In genomic region chr12:51827958-51828650, GRCm38 (mm10) we compare ENCODE assay signal across 8 mouse cellular contexts. TPM values are rescaled to one million over a fixed set of nuclear protein-coding genes. Genes with fewer than 3 reads are reported as not detected.
DNase-seq lines count a peak whose midpoint lies in the region; ATAC-seq and TF ChIP-seq lines count a peak whose summit lies in the region.

No protein-coding gene starts in this region.

- no peaks in the 10 kb centered on the region for H3K9me3 ChIP-seq in G1E (replicated peaks)
- no peaks in the 10 kb centered on the region for H3K9me3 ChIP-seq in hindbrain, embryonic 11.5 days (ENCODE audit: control insufficient read depth, low read length)
- H3K9me3 ChIP-seq in midbrain, embryonic 11.5 days (ENCODE audit: control insufficient read depth, low read length) = no peaks in the 10 kb centered on the region

- no peak for TF ChIP-seq POLR2A in kidney, adult 2 months (IDR thresholded peaks at IDR 0.05; ENCODE audit: low read depth, low read length)

- DNase-seq in kidney, adult 2 months = peak; percentile 43
- DNase-seq in kidney, postnatal 14 days = no peak
- no peak for DNase-seq in G1E (ENCODE audit: low spot score)
- peak; percentile 4 for DNase-seq in hindbrain, embryonic 11.5 days (ENCODE audit: low spot score)
- DNase-seq in midbrain, embryonic 11.5 days (ENCODE audit: low spot score, missing footprints) = peak; percentile 84
- DNase-seq in cerebellum, postnatal 4 days (ENCODE audit: low spot score in 2 of 2) = no peak
- no peak for DNase-seq in thymus, postnatal 4 days

- H3K9ac ChIP-seq in hindbrain, embryonic 11.5 days (ENCODE audit: low read depth, low read length) = peak overlapping the region; percentile 94
- H3K9ac ChIP-seq in midbrain, embryonic 11.5 days (ENCODE audit: low read length) = peak overlapping the region; percentile 94

- H3K27ac ChIP-seq in kidney, adult 2 months (ENCODE audit: insufficient read depth, low read depth, low read length) = peak overlapping the region; percentile 99
- peak overlapping the region; percentile 99 for H3K27ac ChIP-seq in hindbrain, embryonic 11.5 days (ENCODE audit: low read depth, low read length)
- H3K27ac ChIP-seq in midbrain, embryonic 11.5 days (ENCODE audit: low read depth, low read length) = peak overlapping the region; percentile 97; the same call in 1 of the 2 replicates

- H3K27me3 ChIP-seq in kidney, adult 2 months (replicated peaks; ENCODE audit: control insufficient read depth, insufficient read depth, low read length) = no peaks in the 10 kb centered on the region
- no peaks in the 10 kb centered on the region for H3K27me3 ChIP-seq in G1E (ENCODE audit: insufficient read depth, low read length)
- no peaks in the 10 kb centered on the region for H3K27me3 ChIP-seq in hindbrain, embryonic 11.5 days (ENCODE audit: control insufficient read depth, insufficient read depth, low read length)
- H3K27me3 ChIP-seq in midbrain, embryonic 11.5 days (ENCODE audit: control insufficient read depth, insufficient read depth, low read length) = no peaks in the 10 kb centered on the region

- H3K4me2 ChIP-seq in hindbrain, embryonic 11.5 days (replicated peaks; ENCODE audit: low read depth, low read length) = peak overlapping the region; percentile 74
- H3K4me2 ChIP-seq in midbrain, embryonic 11.5 days = peak overlapping the region; percentile 53

- no peak for TF ChIP-seq CTCF in kidney, adult 2 months (conservative IDR thresholded peaks at IDR 0.05; ENCODE audit: insufficient read depth, insufficient read length, low read depth, low read length)
- TF ChIP-seq CTCF in G1E (IDR thresholded peaks at IDR 0.05; ENCODE audit: low read depth, low read length) = no peak

- 3% methylated on average over 6 of the region's 6 CpGs for WGBS in kidney, adult 2 months
- WGBS in hindbrain, embryonic 11.5 days = 37% methylated on average over 6 of the region's 6 CpGs
- 36% methylated on average over 6 of the region's 6 CpGs for WGBS in midbrain, embryonic 11.5 days

- peaks cover 11% of the 10 kb centered on the region; the same call in 1 of the 2 replicates for H3K4me1 ChIP-seq in kidney, adult 2 months (ENCODE audit: control insufficient read depth, insufficient read depth, low read length)
- peaks cover 48% of the 10 kb centered on the region for H3K4me1 ChIP-seq in G1E (ENCODE audit: insufficient read depth, low read depth, low read length)
- 0 out of 2 replicates have a peak, but pooled peaks cover 2% of the 10 kb centered on the region for H3K4me1 ChIP-seq in hindbrain, embryonic 11.5 days (replicated peaks; ENCODE audit: control insufficient read depth, insufficient read depth, low read length)
- peaks cover 10% of the 10 kb centered on the region; the same call in 1 of the 2 replicates for H3K4me1 ChIP-seq in midbrain, embryonic 11.5 days (ENCODE audit: control insufficient read depth, insufficient read depth, low read length)

- H3K36me3 ChIP-seq in kidney, adult 2 months (ENCODE audit: control insufficient read depth, insufficient read depth, low read length) = peaks cover 2% of the 10 kb centered on the region; the same call in 1 of the 2 replicates
- peaks cover 45% of the 10 kb centered on the region for H3K36me3 ChIP-seq in G1E (replicated peaks)
- 0 out of 2 replicates have a peak, but pooled peaks cover 5% of the 10 kb centered on the region for H3K36me3 ChIP-seq in hindbrain, embryonic 11.5 days (ENCODE audit: control insufficient read depth, insufficient read depth, low read length)
- no peaks in the 10 kb centered on the region for H3K36me3 ChIP-seq in midbrain, embryonic 11.5 days (ENCODE audit: control insufficient read depth, insufficient read depth, low read length)

- ATAC-seq in G1E (ENCODE audit: extremely low read depth, insufficient number of reproducible peaks, low FRiP score, poor library complexity, severe bottlenecking) = no peak
- ATAC-seq in hindbrain, embryonic 11.5 days (ENCODE audit: low FRiP score) = no peak
- ATAC-seq in midbrain, embryonic 11.5 days (ENCODE audit: low FRiP score) = no peak
- ATAC-seq in granulocyte monocyte progenitor cell, adult 5-6 weeks (replicated peaks; ENCODE audit: poor library complexity, severe bottlenecking) = no peak

- H3K4me3 ChIP-seq in kidney, adult 2 months (ENCODE audit: insufficient read depth, low read depth, low read length) = peak overlapping the region; percentile 64
- H3K4me3 ChIP-seq in G1E (ENCODE audit: low read depth, low read length) = peak overlapping the region; percentile 98
- H3K4me3 ChIP-seq in hindbrain, embryonic 11.5 days (ENCODE audit: low read depth, low read length) = peak overlapping the region; percentile 56
- peak overlapping the region; percentile 80 for H3K4me3 ChIP-seq in midbrain, embryonic 11.5 days (ENCODE audit: low read depth, low read length)

RNA-seq across cellular contexts. Expression of gene Hectd1, which starts 1.2 kb away (rescaled TPM):
- 18.2 and 20.6 TPM in 2 replicates for polyA plus RNA-seq in kidney, adult 2 months (2012; rRNA removed)
- total RNA-seq in G1E (2014; fragmentation: Nextera tagmentation) (249 and 255 TPM in 2 replicates), G1E (2017) (238 and 273 TPM in 2 replicates)
- 25.4 and 35.0 TPM in 2 replicates for polyA plus RNA-seq in G1E (2012)
- polyA plus RNA-seq in hindbrain, embryonic 11.5 days (2014; fragmentation: Nextera tagmentation; extraction: Ambion mirVana) = 35.0 and 44.5 TPM in 2 replicates
- 30.3 and 35.1 TPM in 2 replicates for polyA plus RNA-seq in midbrain, embryonic 11.5 days (2014; fragmentation: Nextera tagmentation; extraction: Ambion mirVana)
- total RNA-seq in granulocyte monocyte progenitor cell, adult 5-6 weeks (2014; fragmentation: Nextera tagmentation) = 51.0 and 52.9 TPM in 2 replicates
- 89.7 and 96.3 TPM in 2 replicates for total RNA-seq in granulocyte monocyte progenitor cell, adult 5-6 weeks (2017)

Comparison
In these comparisons a context has a peak if more than half of its experiments do, and no peak if none do; other contexts are left out.
1. DNase-seq: peak in kidney, adult 2 months (single experiment), hindbrain, embryonic 11.5 days (single experiment) and midbrain, embryonic 11.5 days (single experiment); none in kidney, postnatal 14 days (single experiment), G1E (single experiment), cerebellum, postnatal 4 days (0 of 2) and thymus, postnatal 4 days (single experiment).
2. Peak in every context shown above with its lines, with median percentiles within 50 percentile points of each other: H3K27ac ChIP-seq and H3K4me3 ChIP-seq.